Mouse (Mus musculus): ENCODE data around the gene Ppp1r35. TPM values are rescaled to one million over a fixed set of nuclear protein-coding genes. Genes with fewer than 3 reads are reported as not detected.

Ppp1r35 gene
- 18.3 and 22.3 TPM in 2 replicates for polyA plus RNA-seq (2015; fragmentation: Nextera tagmentation; extraction: Ambion mirVana)

GRCm38 (mm10) chr5:137778635-137779034 lies at the start of gene Ppp1r35:
TSS of gene Ppp1r35 (plus strand) at chr5:137778849.
- ATAC-seq (ENCODE audit: extremely low read depth, insufficient number of reproducible peaks, low FRiP score, low TSS enrichment) = peak; percentile 80
- H3K4me1 ChIP-seq = peaks cover 40% of the 10 kb centered on the region
- WGBS = under 1% methylated on average over 31 of the region's 31 CpGs

GRCm38 (mm10) chr5:137733638-137734288 lies 44.9 kb upstream of the Ppp1r35 start:
- Histone ChIP-seq H3K4me3 (no peak overlapping the region), H3K9ac (no peak overlapping the region), H3K9me3 (no peaks in the 10 kb centered on the region), H3K27me3 (replicated peaks) (0 out of 2 replicates have a peak, but pooled peaks cover 4% of the 10 kb centered on the region), H3K4me2 (no peak overlapping the region), H3K36me3 (peaks cover 41% of the 10 kb centered on the region), H3K27ac (replicated peaks) (no peak overlapping the region), H3K4me1 (peaks cover 14% of the 10 kb centered on the region)
- ATAC-seq (ENCODE audit: extremely low read depth, insufficient number of reproducible peaks, low FRiP score, low TSS enrichment) = no peak
- 86% methylated on average over 12 of the region's 12 CpGs for WGBS

More at GRCm38 (mm10) chr5:137778635-137779034, at the start of gene Ppp1r35:
- peak within 1 kb of the TSS; percentile 94 for H3K27ac ChIP-seq (replicated peaks)
- H3K9ac ChIP-seq = peak within 1 kb of the TSS; percentile 97
- no peaks in the 10 kb centered on the region for H3K9me3 ChIP-seq
- H3K36me3 ChIP-seq = peaks cover 36% of the 10 kb centered on the region
- no peaks in the 10 kb centered on the region for H3K27me3 ChIP-seq (replicated peaks)
- H3K4me2 ChIP-seq = peak within 1 kb of the TSS; percentile 99
- peak within 1 kb of the TSS; percentile 100 for H3K4me3 ChIP-seq

- Histone ChIP-seq H3K4me2 (no peak overlapping the region), H3K36me3 (peaks cover 41% of the 10 kb centered on the region), H3K9me3 (no peaks in the 10 kb centered on the region), H3K9ac (no peak overlapping the region), H3K4me3 (no peak overlapping the region), H3K4me1 (peaks cover 21% of the 10 kb centered on the region), H3K27me3 (replicated peaks) (0 out of 2 replicates have a peak, but pooled peaks cover 4% of the 10 kb centered on the region), H3K27ac (replicated peaks) (no peak overlapping the region)
- ATAC-seq (ENCODE audit: extremely low read depth, insufficient number of reproducible peaks, low FRiP score, low TSS enrichment) = no peak
- 74% methylated on average over 6 of the region's 6 CpGs for WGBS
Measured at GRCm38 (mm10) chr5:137734289-137735061, 44.2 kb upstream of the Ppp1r35 start.

- Histone ChIP-seq H3K4me2 (no peak overlapping the region), H3K9me3 (no peaks in the 10 kb centered on the region), H3K36me3 (peaks cover 38% of the 10 kb centered on the region), H3K4me3 (no peak overlapping the region), H3K27ac (replicated peaks) (no peak overlapping the region), H3K27me3 (replicated peaks) (no peaks in the 10 kb centered on the region), H3K4me1 (peaks cover 40% of the 10 kb centered on the region), H3K9ac (no peak overlapping the region)
- 86% methylated on average over 6 of the region's 6 CpGs for WGBS
- ATAC-seq (ENCODE audit: extremely low read depth, insufficient number of reproducible peaks, low FRiP score, low TSS enrichment) = no peak
Measured at GRCm38 (mm10) chr5:137737400-137737940, 41.2 kb upstream of the Ppp1r35 start.

- 46% methylated on average over 5 of the region's 5 CpGs for WGBS
- H3K4me2 ChIP-seq = no peak overlapping the region
Measured at GRCm38 (mm10) chr5:137738516-137738915, 40.1 kb upstream of the Ppp1r35 start.

GRCm38 (mm10) chr5:137739471-137739870 lies 39.2 kb upstream of the Ppp1r35 start:
- Histone ChIP-seq H3K4me3 (no peak overlapping the region), H3K9me3 (no peaks in the 10 kb centered on the region), H3K9ac (peak overlapping the region; percentile 81), H3K27me3 (replicated peaks) (no peaks in the 10 kb centered on the region), H3K4me2 (0 out of 2 replicates have a peak overlapping the region, but pooled peaks have one; percentile 91), H3K36me3 (peaks cover 26% of the 10 kb centered on the region), H3K4me1 (peaks cover 36% of the 10 kb centered on the region), H3K27ac (replicated peaks) (no peak overlapping the region)
- WGBS = 75% methylated on average over 9 of the region's 9 CpGs
- ATAC-seq (ENCODE audit: extremely low read depth, insufficient number of reproducible peaks, low FRiP score, low TSS enrichment) = no peak

More at GRCm38 (mm10) chr5:137738516-137738915, 40.1 kb upstream of the Ppp1r35 start:
- no peak overlapping the region for H3K27ac ChIP-seq (replicated peaks)
- H3K27me3 ChIP-seq (replicated peaks) = no peaks in the 10 kb centered on the region
- no peak for ATAC-seq (ENCODE audit: extremely low read depth, insufficient number of reproducible peaks, low FRiP score, low TSS enrichment)
- peaks cover 40% of the 10 kb centered on the region for H3K4me1 ChIP-seq
- 0 out of 2 replicates have a peak overlapping the region, but pooled peaks have one; percentile 81 for H3K9ac ChIP-seq
- no peak overlapping the region for H3K4me3 ChIP-seq
- peaks cover 28% of the 10 kb centered on the region for H3K36me3 ChIP-seq
- H3K9me3 ChIP-seq = no peaks in the 10 kb centered on the region

- Histone ChIP-seq H3K4me3 (peak overlapping the region; percentile 66), H3K9ac (peak overlapping the region; percentile 81), H3K27ac (replicated peaks) (no peak overlapping the region), H3K9me3 (no peaks in the 10 kb centered on the region), H3K4me2 (peak overlapping the region; percentile 91), H3K4me1 (peaks cover 37% of the 10 kb centered on the region), H3K27me3 (replicated peaks) (no peaks in the 10 kb centered on the region), H3K36me3 (peaks cover 16% of the 10 kb centered on the region)
- ATAC-seq (ENCODE audit: extremely low read depth, insufficient number of reproducible peaks, low FRiP score, low TSS enrichment) = no peak
- 13% methylated on average over 11 of the region's 11 CpGs for WGBS
Measured at GRCm38 (mm10) chr5:137740506-137740905, 38.1 kb upstream of the Ppp1r35 start.

- no peaks in the 10 kb centered on the region for H3K9me3 ChIP-seq
- H3K27me3 ChIP-seq (replicated peaks) = no peaks in the 10 kb centered on the region
- peak within 1 kb of the TSS; percentile 66 for H3K4me3 ChIP-seq
- peak within 1 kb of the TSS; percentile 81 for H3K9ac ChIP-seq
- peak within 1 kb of the TSS; percentile 91 for H3K4me2 ChIP-seq
- H3K27ac ChIP-seq (replicated peaks) = peak within 1 kb of the TSS; percentile 60
- ATAC-seq (ENCODE audit: extremely low read depth, insufficient number of reproducible peaks, low FRiP score, low TSS enrichment) = peak; percentile 71
- peaks cover 9% of the 10 kb centered on the region for H3K36me3 ChIP-seq
- WGBS = under 1% methylated on average over 71 of the region's 71 CpGs
- peaks cover 38% of the 10 kb centered on the region for H3K4me1 ChIP-seq
Measured at GRCm38 (mm10) chr5:137741023-137741931, 37.4 kb upstream of the Ppp1r35 start, which contains the start of gene Nyap1. TSS of gene Nyap1 (minus strand) at chr5:137741607.

GRCm38 (mm10) chr5:137742048-137742447 lies 36.6 kb upstream of the Ppp1r35 start:
- no peak overlapping the region for H3K27ac ChIP-seq (replicated peaks)
- no peaks in the 10 kb centered on the region for H3K27me3 ChIP-seq (replicated peaks)
- peaks cover 38% of the 10 kb centered on the region for H3K4me1 ChIP-seq
- peak overlapping the region; percentile 81; the same call in 1 of the 2 replicates for H3K9ac ChIP-seq
- H3K36me3 ChIP-seq = 0 out of 2 replicates have a peak, but pooled peaks cover 5% of the 10 kb centered on the region
- H3K9me3 ChIP-seq = no peaks in the 10 kb centered on the region
- ATAC-seq (ENCODE audit: extremely low read depth, insufficient number of reproducible peaks, low FRiP score, low TSS enrichment) = no peak
- H3K4me3 ChIP-seq = peak overlapping the region; percentile 66
- WGBS = 53% methylated on average over 10 of the region's 10 CpGs
- H3K4me2 ChIP-seq = peak overlapping the region; percentile 91

GRCm38 (mm10) chr5:137742836-137743235 lies 35.8 kb upstream of the Ppp1r35 start:
- Histone ChIP-seq H3K4me2 (no peak overlapping the region), H3K9me3 (no peaks in the 10 kb centered on the region), H3K27ac (replicated peaks) (no peak overlapping the region), H3K4me3 (no peak overlapping the region), H3K36me3 (0 out of 2 replicates have a peak, but pooled peaks cover 2% of the 10 kb centered on the region), H3K27me3 (replicated peaks) (no peaks in the 10 kb centered on the region), H3K9ac (no peak overlapping the region), H3K4me1 (peaks cover 43% of the 10 kb centered on the region)
- WGBS = 92% methylated on average over 6 of the region's 6 CpGs
- ATAC-seq (ENCODE audit: extremely low read depth, insufficient number of reproducible peaks, low FRiP score, low TSS enrichment) = no peak
